Comparison of ENCODE assay signal across 11 mouse cellular contexts in the genomic region with DNA sequence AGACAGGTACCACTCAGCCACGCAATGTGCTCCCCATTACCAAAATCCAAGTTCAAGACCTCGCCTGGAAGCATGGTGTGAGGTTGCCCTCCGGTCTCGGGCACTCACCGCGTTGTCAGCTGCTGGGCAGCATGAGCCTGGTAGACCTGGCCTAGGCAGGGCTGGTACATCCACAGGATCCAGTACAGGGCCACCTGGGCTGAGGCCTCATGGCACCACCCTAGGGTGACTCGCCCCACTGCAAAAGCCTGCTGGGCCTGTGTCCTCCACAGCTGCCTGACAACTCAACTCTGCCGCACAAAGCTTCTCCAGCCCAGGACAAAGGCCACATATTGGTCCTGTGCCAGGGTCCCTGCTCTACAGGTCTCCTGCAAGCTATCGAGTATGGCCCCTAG.
"Had no signal": no experiment of that assay in that cellular context is flagged by ENCODE, and none has a peak within 500 bp of the region (broad histone marks: within the 10 kb centered on the region; RNA-seq: fewer than 3 reads in every experiment).

No protein-coding gene starts in this region.

- H3K9me3 ChIP-seq: midbrain, embryonic 10.5 days; midbrain, embryonic 12.5 days; midbrain, embryonic 15.5 days; neural tube, embryonic 13.5 days; neural tube, embryonic 15.5 days had no signal

- H3K4me2 ChIP-seq: lung, embryonic 14.5 days; midbrain, embryonic 12.5 days; midbrain, embryonic 15.5 days; neural tube, embryonic 13.5 days; neural tube, embryonic 15.5 days had no signal

- H3K4me3 ChIP-seq: midbrain, embryonic 10.5 days; midbrain, embryonic 12.5 days; midbrain, embryonic 15.5 days; myocyte; neural tube, embryonic 13.5 days; neural tube, embryonic 15.5 days had no signal

- DNase-seq: right cerebral cortex, adult 18-20 months; right cerebral cortex, postnatal 25 days; right cerebral cortex, postnatal 4 days; thymus, adult 2 months had no signal

- H3K27me3 ChIP-seq: midbrain, embryonic 15.5 days; neural tube, embryonic 13.5 days; neural tube, embryonic 15.5 days had no signal

- H3K9ac ChIP-seq: lung, embryonic 14.5 days; midbrain, embryonic 15.5 days; neural tube, embryonic 13.5 days; neural tube, embryonic 15.5 days had no signal

- H3K4me1 ChIP-seq: midbrain, embryonic 12.5 days; midbrain, embryonic 15.5 days; neural tube, embryonic 13.5 days; neural tube, embryonic 15.5 days had no signal

- H3K27ac ChIP-seq: midbrain, embryonic 10.5 days; midbrain, embryonic 12.5 days; midbrain, embryonic 15.5 days; neural tube, embryonic 13.5 days; neural tube, embryonic 15.5 days had no signal
